Mouse (Mus musculus): ENCODE measurements at regions not wholly inside any gene's neighbourhood (a gene's known extent, or its start where the extent isn't known, plus 50 kb on each side); places are given as distances from the start of the nearest gene placed in this dataset.

- Histone ChIP-seq H3ac (ENCODE audit: control insufficient read depth, insufficient read length, low read depth) (no peak overlapping the region), H3K79me2 (ENCODE audit: control insufficient read depth, insufficient read depth) (no peaks in the 10 kb centered on the region), H3K79me3 (ENCODE audit: low read depth) (no peaks in the 10 kb centered on the region), H3K27me3 (ENCODE audit: control insufficient read depth, insufficient read depth, insufficient read length) (no peaks in the 10 kb centered on the region), H3K36me3 (ENCODE audit: control insufficient read depth, insufficient read depth) (no peaks in the 10 kb centered on the region), H3K4me3 (ENCODE audit: insufficient read depth, poor library complexity, severe bottlenecking) (no peak overlapping the region)
- no peak for TF ChIP-seq FOSL1 (IDR thresholded peaks at IDR 0.05; ENCODE audit: insufficient read depth, low read length, poor library complexity, severe bottlenecking)
- TF ChIP-seq CTCF (IDR thresholded peaks at IDR 0.05; ENCODE audit: control insufficient read depth, insufficient read depth, insufficient read length): no peak
- TF ChIP-seq CEBPB (IDR thresholded peaks at IDR 0.05; ENCODE audit: low read depth): no peak
- TF ChIP-seq MYOG (IDR thresholded peaks at IDR 0.05; ENCODE audit: control insufficient read depth, extremely low read depth, insufficient read length): no peak
- no peak for TF ChIP-seq MYOD1 (IDR thresholded peaks at IDR 0.05; ENCODE audit: control insufficient read depth, insufficient read length, low read depth)
- no peak for TF ChIP-seq MAX (IDR thresholded peaks at IDR 0.05)
- no peak for TF ChIP-seq USF1 (IDR thresholded peaks at IDR 0.05; ENCODE audit: low read depth)
Observed at GRCm38 (mm10) chr2:61046111-61046767, 83.2 kb upstream of the Rbms1 start.

GRCm38 (mm10) chr2:61045467-61045866 lies 82.5 kb upstream of the Rbms1 start:
- Histone ChIP-seq H3K27me3 (ENCODE audit: control insufficient read depth, insufficient read depth, insufficient read length) (no peaks in the 10 kb centered on the region), H3K79me3 (ENCODE audit: low read depth) (no peaks in the 10 kb centered on the region), H3K36me3 (ENCODE audit: control insufficient read depth, insufficient read depth) (no peaks in the 10 kb centered on the region), H3K4me3 (ENCODE audit: insufficient read depth, poor library complexity, severe bottlenecking) (no peak overlapping the region), H3K79me2 (ENCODE audit: control insufficient read depth, insufficient read depth) (no peaks in the 10 kb centered on the region), H3ac (ENCODE audit: control insufficient read depth, insufficient read length, low read depth) (no peak overlapping the region)
- TF ChIP-seq CEBPB (IDR thresholded peaks at IDR 0.05; ENCODE audit: low read depth) (no peak), MYOG (IDR thresholded peaks at IDR 0.05; ENCODE audit: control insufficient read depth, extremely low read depth, insufficient read length) (no peak), USF1 (IDR thresholded peaks at IDR 0.05; ENCODE audit: low read depth) (no peak), CTCF (IDR thresholded peaks at IDR 0.05; ENCODE audit: control insufficient read depth, insufficient read depth, insufficient read length) (no peak), MYOD1 (IDR thresholded peaks at IDR 0.05; ENCODE audit: control insufficient read depth, insufficient read length, low read depth) (no peak), FOSL1 (IDR thresholded peaks at IDR 0.05; ENCODE audit: insufficient read depth, low read length, poor library complexity, severe bottlenecking) (no peak), MAX (IDR thresholded peaks at IDR 0.05) (no peak)

GRCm38 (mm10) chr2:61032920-61033319 lies 69.9 kb upstream of the Rbms1 start:
- H3K79me3 ChIP-seq (ENCODE audit: low read depth): no peaks in the 10 kb centered on the region
- H3K36me3 ChIP-seq (ENCODE audit: control insufficient read depth, insufficient read depth): no peaks in the 10 kb centered on the region
- no peaks in the 10 kb centered on the region for H3K27me3 ChIP-seq (ENCODE audit: control insufficient read depth, insufficient read depth, insufficient read length)
- no peaks in the 10 kb centered on the region for H3K79me2 ChIP-seq (ENCODE audit: control insufficient read depth, insufficient read depth)
- no peak overlapping the region for H3ac ChIP-seq (ENCODE audit: control insufficient read depth, insufficient read length, low read depth)
- TF ChIP-seq FOSL1 (IDR thresholded peaks at IDR 0.05; ENCODE audit: insufficient read depth, low read length, poor library complexity, severe bottlenecking) (no peak), CTCF (IDR thresholded peaks at IDR 0.05; ENCODE audit: control insufficient read depth, insufficient read depth, insufficient read length) (no peak), MYOD1 (IDR thresholded peaks at IDR 0.05; ENCODE audit: control insufficient read depth, insufficient read length, low read depth) (no peak), MYOG (IDR thresholded peaks at IDR 0.05; ENCODE audit: control insufficient read depth, extremely low read depth, insufficient read length) (no peak), CEBPB (IDR thresholded peaks at IDR 0.05; ENCODE audit: low read depth) (no peak), MAX (IDR thresholded peaks at IDR 0.05) (no peak), USF1 (IDR thresholded peaks at IDR 0.05; ENCODE audit: low read depth) (no peak)
- H3K4me3 ChIP-seq (ENCODE audit: insufficient read depth, poor library complexity, severe bottlenecking): no peak overlapping the region

- Histone ChIP-seq H3ac (ENCODE audit: control insufficient read depth, insufficient read length, low read depth) (no peak overlapping the region), H3K79me2 (ENCODE audit: control insufficient read depth, insufficient read depth) (no peaks in the 10 kb centered on the region), H3K36me3 (ENCODE audit: control insufficient read depth, insufficient read depth) (no peaks in the 10 kb centered on the region), H3K27me3 (ENCODE audit: control insufficient read depth, insufficient read depth, insufficient read length) (no peaks in the 10 kb centered on the region), H3K4me3 (ENCODE audit: insufficient read depth, poor library complexity, severe bottlenecking) (no peak overlapping the region), H3K79me3 (ENCODE audit: low read depth) (no peaks in the 10 kb centered on the region)
- TF ChIP-seq CTCF (IDR thresholded peaks at IDR 0.05; ENCODE audit: control insufficient read depth, insufficient read depth, insufficient read length) (no peak), MAX (IDR thresholded peaks at IDR 0.05) (no peak), MYOG (IDR thresholded peaks at IDR 0.05; ENCODE audit: control insufficient read depth, extremely low read depth, insufficient read length) (no peak), FOSL1 (IDR thresholded peaks at IDR 0.05; ENCODE audit: insufficient read depth, low read length, poor library complexity, severe bottlenecking) (no peak), MYOD1 (IDR thresholded peaks at IDR 0.05; ENCODE audit: control insufficient read depth, insufficient read length, low read depth) (no peak), CEBPB (IDR thresholded peaks at IDR 0.05; ENCODE audit: low read depth) (no peak), USF1 (IDR thresholded peaks at IDR 0.05; ENCODE audit: low read depth) (no peak)
Observed at GRCm38 (mm10) chr2:61029706-61030105, 66.7 kb upstream of the Rbms1 start.

- TF ChIP-seq CEBPB (IDR thresholded peaks at IDR 0.05; ENCODE audit: low read depth): no peak
- no peak for TF ChIP-seq USF1 (IDR thresholded peaks at IDR 0.05; ENCODE audit: low read depth)
- TF ChIP-seq MAX (IDR thresholded peaks at IDR 0.05): no peak
- no peak for TF ChIP-seq FOSL1 (IDR thresholded peaks at IDR 0.05; ENCODE audit: insufficient read depth, low read length, poor library complexity, severe bottlenecking)
- no peak for TF ChIP-seq MYOD1 (IDR thresholded peaks at IDR 0.05; ENCODE audit: control insufficient read depth, insufficient read length, low read depth)
- no peak for TF ChIP-seq CTCF (IDR thresholded peaks at IDR 0.05; ENCODE audit: control insufficient read depth, insufficient read depth, insufficient read length)
- no peak for TF ChIP-seq MYOG (IDR thresholded peaks at IDR 0.05; ENCODE audit: control insufficient read depth, extremely low read depth, insufficient read length)
- Histone ChIP-seq H3ac (ENCODE audit: control insufficient read depth, insufficient read length, low read depth) (no peak overlapping the region), H3K4me3 (ENCODE audit: insufficient read depth, poor library complexity, severe bottlenecking) (no peak overlapping the region), H3K36me3 (ENCODE audit: control insufficient read depth, insufficient read depth) (no peaks in the 10 kb centered on the region), H3K79me3 (ENCODE audit: low read depth) (no peaks in the 10 kb centered on the region), H3K27me3 (ENCODE audit: control insufficient read depth, insufficient read depth, insufficient read length) (no peaks in the 10 kb centered on the region), H3K79me2 (ENCODE audit: control insufficient read depth, insufficient read depth) (no peaks in the 10 kb centered on the region)
Observed at GRCm38 (mm10) chr2:61028578-61028977, 65.6 kb upstream of the Rbms1 start.

All from C2C12 (cell line).